Mouse (Mus musculus) kidney, postnatal 36 days (tissue): ENCODE data around the gene Dab1.

Experiments
- DNase-seq, 2 experiments: peaks; one replicate each; pipeline ENCODE4 v3.0.0; 2021 to 2022; ENCODE audit warnings: mixed read lengths in 2 of 2

Gene Dab1

GRCm38 (mm10) chr4:104523776-104524175 lies 904.6 kb downstream of the Dab1 start:
- no peak for DNase-seq

- no peak for DNase-seq
Observed at GRCm38 (mm10) chr4:104529905-104530646, 910.9 kb downstream of the Dab1 start.

- no peak for DNase-seq
Observed at GRCm38 (mm10) chr4:104532846-104533245, 913.7 kb downstream of the Dab1 start.

- DNase-seq = no peak
Observed at GRCm38 (mm10) chr4:104538420-104538819, 919.3 kb downstream of the Dab1 start.

GRCm38 (mm10) chr4:104539047-104539446 lies 919.9 kb downstream of the Dab1 start:
- DNase-seq = peak in 1 of 2 experiments; percentile 47

GRCm38 (mm10) chr4:104547091-104547490 lies 927.9 kb downstream of the Dab1 start:
- no peak for DNase-seq

GRCm38 (mm10) chr4:104548287-104548686 lies 929.1 kb downstream of the Dab1 start:
- peak in 1 of 2 experiments; percentile 6 for DNase-seq

- DNase-seq = no peak
Observed at GRCm38 (mm10) chr4:104550581-104551205, 931.5 kb downstream of the Dab1 start.

- no peak for DNase-seq
Observed at GRCm38 (mm10) chr4:104551390-104552070, 932.4 kb downstream of the Dab1 start.

GRCm38 (mm10) chr4:104555408-104555807 lies 936.2 kb downstream of the Dab1 start:
- DNase-seq = peak; percentile 2 to 20

GRCm38 (mm10) chr4:104563512-104563911 lies 944.4 kb downstream of the Dab1 start:
- no peak for DNase-seq

GRCm38 (mm10) chr4:104570523-104570922 lies 951.4 kb downstream of the Dab1 start:
- DNase-seq = no peak

- no peak for DNase-seq
Observed at GRCm38 (mm10) chr4:104572440-104572839, 953.3 kb downstream of the Dab1 start.

GRCm38 (mm10) chr4:104573419-104573818 lies 954.3 kb downstream of the Dab1 start:
- DNase-seq = no peak

GRCm38 (mm10) chr4:104578370-104578769 lies 959.2 kb downstream of the Dab1 start:
- peak; percentile 15 to 41 for DNase-seq

GRCm38 (mm10) chr4:104579946-104580544 lies 960.9 kb downstream of the Dab1 start:
- no peak for DNase-seq

GRCm38 (mm10) chr4:104582726-104583125 lies 963.6 kb downstream of the Dab1 start:
- no peak for DNase-seq

- DNase-seq = peak; percentile 17 to 21
Observed at GRCm38 (mm10) chr4:104587826-104588225, 968.7 kb downstream of the Dab1 start.

GRCm38 (mm10) chr4:104596936-104597335 lies 977.8 kb downstream of the Dab1 start:
- DNase-seq = no peak

- DNase-seq = peak; percentile 2 to 4
Observed at GRCm38 (mm10) chr4:104597490-104598465, 978.6 kb downstream of the Dab1 start.

- DNase-seq = no peak
Observed at GRCm38 (mm10) chr4:104602804-104603203, 983.6 kb downstream of the Dab1 start.

- DNase-seq = no peak
Observed at GRCm38 (mm10) chr4:104604298-104604697, 985.1 kb downstream of the Dab1 start.
